Mouse (Mus musculus) kidney, postnatal 0 days (tissue): Measurements from ENCODE around the gene Rpl27a. TPM values are rescaled to one million over a fixed set of nuclear protein-coding genes. Genes with fewer than 3 reads are reported as not detected.
A peak's percentile ranks its signal among the peaks of the same experiment; 100 is the strongest.

Source experiments
- ATAC-seq: fragments of 200-750 bp; cut with Nextera tagmentation; replicated peaks from 2 replicates; pipeline ENCODE4 v1.8.0; 2017; ENCODE audit warnings: low read depth, moderate number of reproducible peaks, moderate TSS enrichment, moderate library complexity; ENCODE audit not compliant: low FRiP score
- DNase-seq: peaks from one replicate; pipeline ENCODE4 v3.0.0-alpha.2; 2016; ENCODE audit warnings: low spot score
- H3K27ac ChIP-seq: fragments of 300-500 bp; sonication (generic); 2 replicates; pipeline ENCODE4 v1.5.1; 2014; ENCODE audit warnings: mild to moderate bottlenecking
- H3K27me3 ChIP-seq: fragments of 300-500 bp; sonication (generic); 2 replicates; pipeline ENCODE4 v1.6.1; 2014; ENCODE audit warnings: low read length, mixed read lengths; ENCODE audit not compliant: insufficient read depth
- H3K36me3 ChIP-seq: fragments of 300-500 bp; sonication (generic); 2 replicates; pipeline ENCODE4 v1.6.1; 2014; ENCODE audit warnings: low read length, mixed read lengths; ENCODE audit not compliant: insufficient read depth
- H3K4me1 ChIP-seq: fragments of 300-500 bp; sonication (generic); replicated peaks from 2 replicates; pipeline ENCODE4 v1.6.1; 2014; ENCODE audit warnings: antibody characterized with exemption, low read length, mixed read lengths; ENCODE audit not compliant: insufficient read depth
- H3K4me2 ChIP-seq: fragments of 300-500 bp; sonication (generic); 2 replicates; pipeline ENCODE4 v1.6.1; 2014; ENCODE audit warnings: mild to moderate bottlenecking, low read length, moderate library complexity, mixed read lengths
- H3K4me3 ChIP-seq: fragments of 300-500 bp; sonication (generic); replicated peaks from 2 replicates; pipeline ENCODE4 v1.5.1; 2014; ENCODE audit warnings: low read depth, low read length
- H3K9ac ChIP-seq: fragments of 300-500 bp; sonication (generic); 2 replicates; pipeline ENCODE4 v1.6.1; 2014; ENCODE audit warnings: low read depth, low read length
- H3K9me3 ChIP-seq: fragments of 300-500 bp; sonication (generic); replicated peaks from 2 replicates; pipeline ENCODE4 v1.6.1; 2016; ENCODE audit warnings: low read length, inconsistent platforms, mixed read lengths
- CTCF ChIP-seq: IDR thresholded peaks from 2 replicates; pipeline ENCODE4 v1.5.1; 2016; ENCODE audit warnings: antibody characterized with exemption, low read depth, mild to moderate bottlenecking, moderate library complexity
- WGBS: fragments of 180-500 bp; shearing (Covaris S2); extraction: QIAGEN DNeasy Blood & Tissue Kit; methylation state at CpG from one replicate; pipeline ENCODE4 v1.1.7; 2014; 5-methylcytosine and 5-hydroxymethylcytosine counted together
- polyA plus RNA-seq: library from polyadenylated mRNA; unstranded; fragments of >200 nt; fragmentation: Nextera tagmentation; extraction: Ambion mirVana; gene quantifications from 2 replicates; pipeline ENCODE4 v1.2.1, GENCODE M21; 2015

The Rpl27a gene
- polyA plus RNA-seq, 1 experiment from 2014 or later: 166 TPM

GRCm38 (mm10) chr7:109540902-109541301 lies 22.0 kb downstream of the Rpl27a start:
- Histone ChIP-seq H3K4me2 (no peak overlapping the region), H3K36me3 (peaks cover 51% of the 10 kb centered on the region), H3K9ac (no peak overlapping the region), H3K27ac (peak overlapping the region; percentile 37; the same call in 1 of the 2 replicates), H3K27me3 (no peaks in the 10 kb centered on the region), H3K4me1 (no peaks in the 10 kb centered on the region), H3K9me3 (no peaks in the 10 kb centered on the region), H3K4me3 (no peak overlapping the region)
- DNase-seq (no peak), ATAC-seq (no peak)
- TF ChIP-seq CTCF: no peak

GRCm38 (mm10) chr7:109541609-109542363 lies 22.8 kb downstream of the Rpl27a start:
- DNase-seq (peak; percentile 38), ATAC-seq (no peak)
- peaks cover 48% of the 10 kb centered on the region for H3K36me3 ChIP-seq
- WGBS: 77% methylated on average over 10 of the region's 10 CpGs
- H3K9ac ChIP-seq: no peak overlapping the region
- H3K4me1 ChIP-seq: no peaks in the 10 kb centered on the region
- TF ChIP-seq CTCF: no peak
- H3K27me3 ChIP-seq: no peaks in the 10 kb centered on the region
- H3K9me3 ChIP-seq: no peaks in the 10 kb centered on the region
- peak overlapping the region; percentile 44 for H3K27ac ChIP-seq
- no peak overlapping the region for H3K4me2 ChIP-seq
- no peak overlapping the region for H3K4me3 ChIP-seq

GRCm38 (mm10) chr7:109542364-109542628 lies 23.3 kb downstream of the Rpl27a start:
- Histone ChIP-seq H3K4me1 (no peaks in the 10 kb centered on the region), H3K27ac (peak overlapping the region; percentile 44), H3K4me2 (no peak overlapping the region), H3K27me3 (no peaks in the 10 kb centered on the region), H3K9ac (no peak overlapping the region), H3K36me3 (peaks cover 48% of the 10 kb centered on the region), H3K4me3 (no peak overlapping the region), H3K9me3 (no peaks in the 10 kb centered on the region)
- ATAC-seq (no peak), DNase-seq (no peak)
- TF ChIP-seq CTCF: no peak
- 87% methylated on average over 3 of the region's 3 CpGs for WGBS

GRCm38 (mm10) chr7:109544792-109545191 lies 25.8 kb downstream of the Rpl27a start:
- Histone ChIP-seq H3K9ac (no peak overlapping the region), H3K9me3 (no peaks in the 10 kb centered on the region), H3K4me3 (no peak overlapping the region), H3K4me2 (no peak overlapping the region), H3K27ac (no peak overlapping the region), H3K36me3 (peaks cover 44% of the 10 kb centered on the region), H3K4me1 (no peaks in the 10 kb centered on the region), H3K27me3 (no peaks in the 10 kb centered on the region)
- DNase-seq (no peak), ATAC-seq (no peak)
- TF ChIP-seq CTCF: no peak
- 78% methylated on average over 5 of the region's 5 CpGs for WGBS

GRCm38 (mm10) chr7:109545255-109545993 lies 26.5 kb downstream of the Rpl27a start:
- H3K4me1 ChIP-seq: no peaks in the 10 kb centered on the region
- H3K36me3 ChIP-seq: peaks cover 40% of the 10 kb centered on the region
- H3K4me2 ChIP-seq: no peak overlapping the region
- ATAC-seq: no peak
- no peaks in the 10 kb centered on the region for H3K9me3 ChIP-seq
- 75% methylated on average over 10 of the region's 10 CpGs for WGBS
- no peak overlapping the region for H3K4me3 ChIP-seq
- DNase-seq: no peak
- no peak overlapping the region for H3K27ac ChIP-seq
- H3K27me3 ChIP-seq: no peaks in the 10 kb centered on the region
- no peak for TF ChIP-seq CTCF
- no peak overlapping the region for H3K9ac ChIP-seq

- no peak overlapping the region for H3K27ac ChIP-seq
- H3K36me3 ChIP-seq: peaks cover 32% of the 10 kb centered on the region
- no peak for ATAC-seq
These were observed 27.2 kb downstream of the Rpl27a start for GRCm38 (mm10) chr7:109546186-109546585.

More at GRCm38 (mm10) chr7:109546186-109546585, 27.2 kb downstream of the Rpl27a start:
- WGBS: 72% methylated on average over 2 of the region's 2 CpGs
- Histone ChIP-seq H3K4me2 (no peak overlapping the region), H3K4me1 (no peaks in the 10 kb centered on the region), H3K9ac (no peak overlapping the region), H3K4me3 (no peak overlapping the region), H3K27me3 (no peaks in the 10 kb centered on the region), H3K9me3 (no peaks in the 10 kb centered on the region)
- peak; percentile 20; the same call in 1 of the 2 replicates for TF ChIP-seq CTCF
- DNase-seq: no peak
